Mouse (Mus musculus): ENCODE data around the gene Bsn.

GRCm38 (mm10) chr9:108221566-108221965 lies 31.4 kb upstream of the Bsn start:
- no peak for TF ChIP-seq EP300 (IDR thresholded peaks at IDR 0.05)
- no peak for TF ChIP-seq CTCF (IDR thresholded peaks at IDR 0.05)
